Mouse (Mus musculus) limb, embryonic 14.5 days (tissue): Measurements from ENCODE around the gene Ficd. TPM values are rescaled to one million over a fixed set of nuclear protein-coding genes. Genes with fewer than 3 reads are reported as not detected.

ENCODE experiments used
- ATAC-seq: fragments of 200-750 bp; cut with Nextera tagmentation; 2 replicates; pipeline ENCODE4 v1.8.0; 2017; ENCODE audit warnings: low read depth, moderate number of reproducible peaks, moderate TSS enrichment; ENCODE audit not compliant: low FRiP score
- DNase-seq: peaks from one replicate; pipeline ENCODE4 v3.0.0-alpha.2; 2015; ENCODE audit warnings: low spot score
- H3K27ac ChIP-seq: fragments of 300-500 bp; sonication (generic); replicated peaks from 2 replicates; pipeline ENCODE4 v1.5.1; 2014; ENCODE audit warnings: low read depth, mild to moderate bottlenecking, low read length, moderate library complexity, mixed read lengths
- H3K27me3 ChIP-seq: fragments of 300-500 bp; sonication (generic); 2 replicates; pipeline ENCODE4 v1.6.1; 2014; ENCODE audit warnings: low read length, mixed read lengths; ENCODE audit not compliant: control insufficient read depth, insufficient read depth
- H3K36me3 ChIP-seq: fragments of 300-500 bp; sonication (generic); 2 replicates; pipeline ENCODE4 v1.6.1; 2014; ENCODE audit warnings: mild to moderate bottlenecking, low read length, moderate library complexity, mixed read lengths; ENCODE audit not compliant: control insufficient read depth, insufficient read depth
- H3K4me1 ChIP-seq: fragments of 300-500 bp; sonication (generic); 2 replicates; pipeline ENCODE4 v1.6.1; 2014; ENCODE audit warnings: antibody characterized with exemption, low read length, mixed read lengths; ENCODE audit not compliant: control insufficient read depth, insufficient read depth
- H3K4me2 ChIP-seq: fragments of 300-500 bp; sonication (generic); replicated peaks from 2 replicates; pipeline ENCODE4 v1.6.1; 2014; ENCODE audit warnings: low read depth, mild to moderate bottlenecking, low read length, moderate library complexity; ENCODE audit not compliant: severe bottlenecking
- H3K4me3 ChIP-seq: fragments of 300-500 bp; sonication (generic); replicated peaks from 2 replicates; pipeline ENCODE4 v1.5.1; 2014; ENCODE audit warnings: low read length
- H3K9ac ChIP-seq: fragments of 300-500 bp; sonication (generic); 2 replicates; pipeline ENCODE4 v1.6.1; 2014; ENCODE audit warnings: mild to moderate bottlenecking, low read depth, low read length, moderate library complexity; ENCODE audit not compliant: severe bottlenecking
- H3K9me3 ChIP-seq: fragments of 300-500 bp; sonication (generic); 2 replicates; pipeline ENCODE4 v1.6.1; 2016; ENCODE audit warnings: low read length; ENCODE audit not compliant: control insufficient read depth
- POLR2A ChIP-seq: fragments of 200-500 bp; IDR thresholded peaks from 2 replicates; pipeline ENCODE4 v1.8.0; 2012; ENCODE audit warnings: inconsistent platforms, mild to moderate bottlenecking, moderate library complexity, borderline replicate concordance; ENCODE audit not compliant: insufficient read depth, insufficient read length; ENCODE audit errors: extremely low read depth
- WGBS: fragments of 180-500 bp; shearing (Covaris S2); extraction: QIAGEN DNeasy Blood & Tissue Kit; methylation state at CpG from one replicate; pipeline ENCODE4 v1.1.7; 2014; 5-methylcytosine and 5-hydroxymethylcytosine counted together
- polyA plus RNA-seq, 2 experiments: library from polyadenylated mRNA; depleted of rRNA in 1 of 2; stranded (reverse) in 1 of 2; unstranded in 1 of 2; fragments of >200 nt; fragmentation: Nextera tagmentation in 1 of 2; extraction: Ambion mirVana in 1 of 2; gene quantifications; 2 replicates each; pipeline versions ENCODE4 v1.2.1 to v1.2.3; 2012 to 2014

Ficd gene
- polyA plus RNA-seq, 2 experiments = 6.3 to 6.5 TPM

DNA sequence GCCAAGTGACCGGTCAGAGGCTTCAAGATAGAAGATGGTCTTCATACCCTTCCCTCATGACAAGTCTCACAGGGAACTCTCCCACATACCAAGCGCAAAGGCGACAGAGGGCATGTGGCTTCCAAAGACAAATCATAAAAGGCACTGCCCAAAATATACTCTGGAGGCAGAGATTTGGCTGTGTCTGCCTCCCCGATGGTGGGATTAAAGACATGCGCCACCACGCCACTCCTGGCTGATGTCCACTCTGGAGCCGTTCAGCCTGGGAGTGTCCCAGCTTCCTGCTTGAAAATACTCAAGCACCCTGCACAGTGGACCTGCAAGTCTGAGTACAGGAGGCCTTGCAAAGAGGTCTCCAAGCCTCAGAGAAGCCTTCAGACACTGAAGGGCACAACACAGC is 4.4 kb upstream of the Ficd start:
- Histone ChIP-seq H3K27me3 (no peaks in the 10 kb centered on the region), H3K4me1 (peaks cover 5% of the 10 kb centered on the region), H3K4me2 (no peak overlapping the region), H3K9me3 (no peaks in the 10 kb centered on the region), H3K36me3 (no peaks in the 10 kb centered on the region), H3K27ac (no peak overlapping the region), H3K9ac (no peak overlapping the region), H3K4me3 (no peak overlapping the region)
- WGBS = 84% methylated on average over 7 of the region's 7 CpGs
- DNase-seq (no peak), ATAC-seq (no peak)
- TF ChIP-seq POLR2A = no peak

DNA sequence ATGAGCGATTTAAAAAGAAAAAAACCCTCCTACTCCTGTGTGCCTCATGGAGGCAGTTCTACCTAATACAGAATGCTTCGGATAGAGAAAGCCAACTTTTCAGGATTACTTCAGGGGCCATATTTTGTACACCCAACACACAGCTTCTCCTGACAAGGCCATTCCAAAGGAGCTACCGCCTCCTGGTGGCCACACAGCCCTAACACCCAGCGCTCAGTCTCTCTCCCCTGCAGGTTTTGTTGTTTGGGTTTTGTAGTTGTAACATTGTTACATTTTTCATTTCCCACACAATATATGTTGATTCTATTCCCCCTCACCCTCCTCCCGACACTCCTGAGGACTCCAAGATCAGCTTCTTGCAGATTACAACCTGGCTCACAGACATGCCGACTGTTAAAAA is 3.4 kb upstream of the Ficd start:
- Histone ChIP-seq H3K27ac (no peak overlapping the region), H3K27me3 (no peaks in the 10 kb centered on the region), H3K4me1 (peaks cover 13% of the 10 kb centered on the region), H3K36me3 (peaks cover 2% of the 10 kb centered on the region; the same call in 1 of the 2 replicates), H3K9ac (no peak overlapping the region), H3K9me3 (no peaks in the 10 kb centered on the region), H3K4me2 (no peak overlapping the region), H3K4me3 (no peak overlapping the region)
- 25% methylated on average over 6 of the region's 6 CpGs for WGBS
- no peak for ATAC-seq
- TF ChIP-seq POLR2A = no peak
- DNase-seq = peak; percentile 41

DNA sequence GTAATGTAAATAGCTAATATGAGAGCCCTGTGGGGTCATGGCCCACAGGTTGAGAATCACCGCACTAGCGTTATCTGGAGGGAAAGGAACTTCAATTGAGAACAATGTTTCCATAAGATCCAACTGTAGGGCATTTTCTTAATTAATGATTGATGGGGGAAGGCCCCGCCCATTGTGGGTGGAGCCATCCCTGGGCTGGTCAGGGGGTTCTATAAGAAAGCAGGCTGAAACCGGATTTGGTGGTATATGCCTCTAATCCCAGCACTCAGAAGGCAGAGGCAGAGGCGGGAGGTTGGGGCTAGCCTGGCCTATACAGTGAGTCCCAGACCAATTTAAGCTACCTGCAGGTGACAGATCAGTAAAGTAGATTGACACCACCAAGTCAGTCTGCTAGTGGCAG is 1.2 kb upstream of the Ficd start:
- TF ChIP-seq POLR2A = no peak
- Histone ChIP-seq H3K4me3 (no peak overlapping the region), H3K36me3 (peaks cover 23% of the 10 kb centered on the region), H3K4me1 (peaks cover 13% of the 10 kb centered on the region), H3K9me3 (no peaks in the 10 kb centered on the region), H3K4me2 (no peak overlapping the region), H3K9ac (no peak overlapping the region), H3K27ac (no peak overlapping the region), H3K27me3 (no peaks in the 10 kb centered on the region)
- DNase-seq (no peak), ATAC-seq (no peak)
- 67% methylated on average over 5 of the region's 5 CpGs for WGBS

DNA sequence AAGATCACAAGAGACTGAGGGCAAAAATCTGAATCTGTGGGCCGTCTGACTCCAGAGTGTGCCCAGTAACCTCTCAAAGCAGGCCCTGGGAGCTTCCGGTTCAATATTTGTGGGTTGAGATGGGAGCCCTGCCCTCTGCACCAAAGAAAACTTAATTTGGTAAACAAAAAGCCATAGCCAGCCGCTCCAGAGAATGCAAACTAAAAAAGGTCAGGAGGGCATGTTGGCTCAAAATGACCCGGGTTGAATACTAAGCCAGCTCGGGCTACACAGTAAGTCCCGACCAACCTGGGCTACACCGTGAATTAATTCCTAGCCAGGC is 619 bp upstream of the Ficd start:
- Histone ChIP-seq H3K4me3 (peak overlapping the region; percentile 67), H3K27ac (peak overlapping the region; percentile 95), H3K9ac (peak overlapping the region; percentile 81), H3K4me2 (peak overlapping the region; percentile 80), H3K27me3 (no peaks in the 10 kb centered on the region), H3K9me3 (no peaks in the 10 kb centered on the region), H3K36me3 (peaks cover 29% of the 10 kb centered on the region), H3K4me1 (peaks cover 13% of the 10 kb centered on the region)
- WGBS = 35% methylated on average over 7 of the region's 7 CpGs
- no peak for ATAC-seq
- no peak for TF ChIP-seq POLR2A
- DNase-seq = no peak

DNA sequence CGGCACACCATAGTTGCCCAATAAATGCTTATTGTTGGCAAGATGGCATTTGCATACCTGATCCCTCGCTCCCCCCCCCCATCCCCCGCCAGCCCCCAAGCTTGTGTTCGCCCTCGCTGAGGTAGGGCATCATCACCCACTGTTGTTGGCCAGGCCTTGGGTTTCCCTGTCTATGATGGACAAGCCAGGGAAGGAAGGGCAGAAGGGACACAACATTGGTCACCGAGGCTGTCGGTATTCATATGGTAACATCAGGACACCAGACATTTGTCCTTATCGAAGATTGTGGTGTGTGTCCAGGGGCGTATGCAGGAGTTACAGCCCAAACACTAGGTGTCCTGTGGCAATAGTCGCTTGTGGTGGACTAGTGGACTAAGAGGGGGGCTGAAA is 505 bp downstream of the Ficd start:
- ATAC-seq (no peak), DNase-seq (no peak)
- peaks cover 40% of the 10 kb centered on the region for H3K36me3 ChIP-seq
- peak overlapping the region; percentile 80 for H3K4me2 ChIP-seq
- peaks cover 13% of the 10 kb centered on the region for H3K4me1 ChIP-seq
- no peaks in the 10 kb centered on the region for H3K27me3 ChIP-seq
- H3K9me3 ChIP-seq = no peaks in the 10 kb centered on the region
- WGBS = 8% methylated on average over 9 of the region's 10 CpGs
- no peak for TF ChIP-seq POLR2A
- peak overlapping the region; percentile 67 for H3K4me3 ChIP-seq
- peak overlapping the region; percentile 95 for H3K27ac ChIP-seq
- H3K9ac ChIP-seq = peak overlapping the region; percentile 81
